Mouse (Mus musculus) stomach, embryonic 15.5 days (tissue): ENCODE results near the gene Vmn2r43. TPM values are rescaled to one million over a fixed set of nuclear protein-coding genes. Genes with fewer than 3 reads are reported as not detected.
"Not testable (repeated sequence)": the region's sequence is repeated elsewhere in the genome, so short reads cannot be mapped to it uniquely, and the experiment has no call there.

Experiments
- ATAC-seq: fragments of 200-750 bp; cut with Nextera tagmentation; 2 replicates; pipeline ENCODE4 v1.8.0; 2017; ENCODE audit warnings: low read depth, moderate number of reproducible peaks, moderate TSS enrichment; ENCODE audit not compliant: insufficient read depth, low FRiP score
- H3K27ac ChIP-seq: fragments of 300-500 bp; sonication (generic); 2 replicates; pipeline ENCODE4 v1.5.1; 2015; ENCODE audit warnings: mild to moderate bottlenecking, inconsistent platforms
- H3K27me3 ChIP-seq: fragments of 300-500 bp; sonication (generic); replicated peaks from 2 replicates; pipeline ENCODE4 v1.6.1; 2015; ENCODE audit warnings: inconsistent platforms
- H3K36me3 ChIP-seq: fragments of 300-500 bp; sonication (generic); 2 replicates; pipeline ENCODE4 v1.6.1; 2015; ENCODE audit warnings: inconsistent platforms
- H3K4me1 ChIP-seq: fragments of 300-500 bp; sonication (generic); 2 replicates; pipeline ENCODE4 v1.6.1; 2015; ENCODE audit warnings: inconsistent platforms
- H3K4me2 ChIP-seq: fragments of 300-500 bp; sonication (generic); 2 replicates; pipeline ENCODE4 v1.6.1; 2015; ENCODE audit warnings: mild to moderate bottlenecking, inconsistent platforms
- H3K4me3 ChIP-seq: fragments of 300-500 bp; sonication (generic); replicated peaks from 2 replicates; pipeline ENCODE4 v1.5.1; 2015; ENCODE audit warnings: inconsistent platforms
- H3K9ac ChIP-seq: fragments of 300-500 bp; sonication (generic); 2 replicates; pipeline ENCODE4 v1.6.1; 2015; ENCODE audit warnings: inconsistent platforms
- H3K9me3 ChIP-seq: fragments of 300-500 bp; sonication (generic); 2 replicates; pipeline ENCODE4 v1.6.1; 2016; ENCODE audit warnings: inconsistent platforms
- WGBS: fragments of 180-500 bp; shearing (Covaris S2); methylation state at CpG from one replicate; pipeline ENCODE4 v1.1.7; 2015; 5-methylcytosine and 5-hydroxymethylcytosine counted together
- polyA plus RNA-seq: library from polyadenylated mRNA; unstranded; fragments of >200 nt; fragmentation: Nextera tagmentation; extraction: Ambion mirVana; gene quantifications from 2 replicates; pipeline ENCODE4 v1.2.1, GENCODE M21; 2015

Vmn2r43 gene
- polyA plus RNA-seq, result not detected in 2 replicates

DNA sequence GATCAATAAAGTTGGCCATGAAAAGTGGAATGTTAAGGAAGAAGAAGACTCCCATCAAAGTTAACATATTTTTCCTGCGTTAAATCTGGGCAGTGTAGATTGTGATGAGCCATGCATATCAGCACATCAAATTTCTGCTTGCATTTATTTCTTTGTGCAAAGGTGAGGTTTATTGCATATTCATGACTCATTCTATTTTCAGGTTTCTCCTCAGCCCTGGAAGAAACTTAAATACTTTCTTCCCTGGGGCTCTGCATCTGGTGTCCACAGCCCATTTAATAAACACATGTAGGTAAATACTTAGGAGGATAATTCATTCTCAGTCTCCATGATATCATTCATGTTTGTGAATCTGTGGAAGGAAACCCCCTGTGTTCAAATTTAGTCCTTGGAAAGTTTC is at the start of gene Vmn2r43:
Gene Vmn2r43, minus strand, starts transcription at position 101 of the 400 bp plus-strand sequence.
- WGBS, result no CpG with 5 or more reads among the region's 1 CpGs
- not testable (repeated sequence) for H3K9me3 ChIP-seq, H3K27me3 ChIP-seq, ATAC-seq, H3K27ac ChIP-seq, H3K4me2 ChIP-seq, H3K9ac ChIP-seq, H3K36me3 ChIP-seq, H3K4me3 ChIP-seq, H3K4me1 ChIP-seq

DNA sequence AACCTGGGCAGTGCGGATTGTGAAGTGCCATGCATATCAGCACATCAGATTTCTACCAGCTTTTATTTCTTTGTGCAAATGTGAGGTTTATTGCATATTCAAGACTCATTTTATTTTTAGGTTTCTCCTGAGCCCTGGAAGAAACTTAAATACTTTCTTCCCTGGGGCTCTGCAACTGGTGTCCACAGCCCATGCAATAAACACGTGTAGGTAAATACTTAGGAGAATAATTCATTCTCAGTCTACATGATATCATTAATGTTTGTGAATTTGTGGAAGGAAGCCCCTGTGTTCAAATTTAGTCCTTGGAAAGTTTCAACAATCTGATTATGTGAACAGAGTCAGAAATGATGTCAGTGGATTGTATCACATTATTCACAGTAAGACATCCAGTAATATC is 60.2 kb downstream of the Vmn2r43 start, which contains the start of gene Vmn2r42:
Gene Vmn2r42, minus strand, starts transcription at position 101 of the 400 bp plus-strand sequence.
- H3K4me3 ChIP-seq, H3K4me1 ChIP-seq, H3K4me2 ChIP-seq, ATAC-seq, H3K27ac ChIP-seq, H3K36me3 ChIP-seq, H3K9ac ChIP-seq, H3K27me3 ChIP-seq, H3K9me3 ChIP-seq: not testable (repeated sequence)
- no CpG with 5 or more reads among the region's 2 CpGs for WGBS

Other genes starting within 250 kb of the Vmn2r43 start
- gene Vmn2r41, start 98.9 kb downstream of the Vmn2r43 start, polyA plus RNA-seq, result not detected in 2 replicates
- gene Vmn2r42, start 60.3 kb downstream of the Vmn2r43 start, polyA plus RNA-seq, result not detected in 2 replicates
- not detected in 2 replicates for gene Vmn2r44, start 122.7 kb upstream of the Vmn2r43 start, polyA plus RNA-seq
- not detected in 2 replicates for gene Vmn2r45, start 228.5 kb upstream of the Vmn2r43 start, polyA plus RNA-seq